In genomic region chr16:7090205-7090604, GRCm38 (mm10) we compare ENCODE assay signal across 29 mouse cellular contexts.
DNase-seq lines count a peak whose midpoint lies in the region; ATAC-seq and TF ChIP-seq lines count a peak whose summit lies in the region.
"Had no signal": no experiment of that assay in that cellular context is flagged by ENCODE, and none has a peak within 500 bp of the region (broad histone marks: within the 10 kb centered on the region; RNA-seq: fewer than 3 reads in every experiment).

No protein-coding gene starts in this region.

- peak overlapping the region; percentile 26; the same call in 1 of the 2 replicates for H3K27ac ChIP-seq in heart, adult 2 months
- peak overlapping the region; percentile 30; the same call in 1 of the 2 replicates for H3K27ac ChIP-seq in lung, embryonic 14.5 days (ENCODE audit: low read depth)
- H3K27ac ChIP-seq in forebrain, postnatal 0 days (ENCODE audit: low read depth, low read length), result no peak overlapping the region
- H3K27ac ChIP-seq: embryonic facial prominence, embryonic 13.5 days; forebrain, embryonic 10.5 days; forebrain, embryonic 15.5 days; heart, embryonic 13.5 days; hindbrain, embryonic 10.5 days; hindbrain, embryonic 15.5 days; kidney, embryonic 15.5 days; limb, embryonic 10.5 days; limb, embryonic 15.5 days; liver, embryonic 14.5 days; midbrain, embryonic 10.5 days; midbrain, embryonic 15.5 days had no signal

- no peak for TF ChIP-seq POLR2A in heart, adult 2 months (IDR thresholded peaks at IDR 0.05; ENCODE audit: insufficient read depth, low read depth, low read length)
- TF ChIP-seq POLR2A in lung, adult 2 months (IDR thresholded peaks at IDR 0.05; ENCODE audit: borderline replicate concordance, extremely low read depth, low read depth, low read length), result no peak

- peaks cover 16% of the 10 kb centered on the region for H3K36me3 ChIP-seq in heart, adult 2 months (ENCODE audit: control insufficient read depth, insufficient read depth, low read length)
- H3K36me3 ChIP-seq in lung, embryonic 14.5 days (ENCODE audit: insufficient read depth), result no peaks in the 10 kb centered on the region
- no peaks in the 10 kb centered on the region for H3K36me3 ChIP-seq in forebrain, postnatal 0 days (ENCODE audit: insufficient read depth)
- H3K36me3 ChIP-seq: embryonic facial prominence, embryonic 13.5 days; forebrain, embryonic 10.5 days; forebrain, embryonic 15.5 days; heart, embryonic 13.5 days; hindbrain, embryonic 10.5 days; hindbrain, embryonic 15.5 days; kidney, embryonic 15.5 days; limb, embryonic 10.5 days; limb, embryonic 15.5 days; midbrain, embryonic 10.5 days; midbrain, embryonic 15.5 days had no signal

- ATAC-seq in lung, embryonic 14.5 days (ENCODE audit: insufficient read depth), result peak; percentile 70; the same call in 1 of the 2 replicates
- no peak for ATAC-seq in forebrain, postnatal 0 days
- ATAC-seq: activated CD4-positive, CD25-positive, alpha-beta regulatory T cell, adult 4 months; forebrain, embryonic 15.5 days; inflammation-experienced regulatory T-cells, adult 6 months; midbrain, embryonic 15.5 days had no signal

- WGBS in heart, adult 2 months, result 64% methylated on average over 6 of the region's 6 CpGs
- WGBS in lung, embryonic 14.5 days, result 47% methylated on average over 6 of the region's 6 CpGs
- 61% methylated on average over 6 of the region's 6 CpGs for WGBS in lung, adult 2 months
- 87% methylated on average over 6 of the region's 6 CpGs for WGBS in forebrain, postnatal 0 days

- no peaks in the 10 kb centered on the region for H3K9me3 ChIP-seq in lung, embryonic 14.5 days (ENCODE audit: low read depth, low read length)
- no peaks in the 10 kb centered on the region for H3K9me3 ChIP-seq in forebrain, postnatal 0 days (ENCODE audit: low read length)
- H3K9me3 ChIP-seq: embryonic facial prominence, embryonic 13.5 days; forebrain, embryonic 10.5 days; forebrain, embryonic 15.5 days; heart, embryonic 13.5 days; hindbrain, embryonic 10.5 days; hindbrain, embryonic 15.5 days; kidney, embryonic 15.5 days; limb, embryonic 10.5 days; limb, embryonic 15.5 days; midbrain, embryonic 10.5 days; midbrain, embryonic 15.5 days had no signal

- intact Hi-C loops in heart, adult 2 months (cut with DNase I), result no loop called here
- intact Hi-C loops in heart, postnatal 25 days (cut with DNase I), result no loop called here

- no peak overlapping the region for H3K4me2 ChIP-seq in lung, embryonic 14.5 days
- no peak overlapping the region for H3K4me2 ChIP-seq in forebrain, postnatal 0 days (ENCODE audit: low read depth)
- H3K4me2 ChIP-seq: embryonic facial prominence, embryonic 13.5 days; forebrain, embryonic 15.5 days; heart, embryonic 13.5 days; hindbrain, embryonic 15.5 days; kidney, embryonic 15.5 days; limb, embryonic 15.5 days; midbrain, embryonic 15.5 days had no signal

- no peak for DNase-seq in heart, adult 2 months
- no peak for DNase-seq in heart, postnatal 25 days (ENCODE audit: low spot score)
- peak; percentile 74 for DNase-seq in lung, embryonic 14.5 days
- DNase-seq in lung, adult 2 months, result no peak
- DNase-seq in lung, postnatal 10 days, result peak; percentile 75
- DNase-seq in forebrain, postnatal 0 days, result no peak
- DNase-seq in B cell, adult 2 months, result no peak
- DNase-seq: adrenal gland, adult 2 months; adrenal gland, postnatal 36 days; cerebellum, adult 18-20 months; cerebellum, postnatal 10 days; kidney, adult 11 months; layer of hippocampus, postnatal 36 days; thymus, adult 2 months; thymus, postnatal 36 days had no signal

- no peak for TF ChIP-seq CTCF in heart, adult 2 months (IDR thresholded peaks at IDR 0.05)
- TF ChIP-seq CTCF in lung, embryonic 14.5 days (IDR thresholded peaks at IDR 0.05; ENCODE audit: low read depth), result no peak
- no peak for TF ChIP-seq CTCF in lung, adult 2 months (IDR thresholded peaks at IDR 0.05; ENCODE audit: insufficient read depth, low read length)
- TF ChIP-seq CTCF in forebrain, postnatal 0 days (IDR thresholded peaks at IDR 0.05; ENCODE audit: low read depth), result no peak

- TF ChIP-seq EP300 in heart, adult 2 months (IDR thresholded peaks at IDR 0.05; ENCODE audit: insufficient read depth, low read depth, low read length), result no peak

- no peaks in the 10 kb centered on the region for H3K79me2 ChIP-seq in heart, adult 2 months (replicated peaks; ENCODE audit: control insufficient read depth, insufficient read depth, low read length)

- H3K9ac ChIP-seq in heart, adult 2 months (ENCODE audit: low read depth, low read length), result no peak overlapping the region
- H3K9ac ChIP-seq in lung, embryonic 14.5 days, result no peak overlapping the region
- H3K9ac ChIP-seq in forebrain, postnatal 0 days, result no peak overlapping the region
- H3K9ac ChIP-seq: embryonic facial prominence, embryonic 13.5 days; forebrain, embryonic 15.5 days; heart, embryonic 13.5 days; hindbrain, embryonic 15.5 days; kidney, embryonic 15.5 days; limb, embryonic 15.5 days; liver, embryonic 14.5 days; midbrain, embryonic 15.5 days had no signal

- H3K27me3 ChIP-seq in heart, adult 2 months (ENCODE audit: control insufficient read depth, insufficient read depth, low read length), result no peaks in the 10 kb centered on the region
- H3K27me3 ChIP-seq in lung, embryonic 14.5 days (ENCODE audit: insufficient read depth, low read length), result no peaks in the 10 kb centered on the region
- H3K27me3 ChIP-seq in forebrain, postnatal 0 days (ENCODE audit: insufficient read depth, low read length), result no peaks in the 10 kb centered on the region
- H3K27me3 ChIP-seq: embryonic facial prominence, embryonic 13.5 days; forebrain, embryonic 15.5 days; heart, embryonic 13.5 days; hindbrain, embryonic 15.5 days; kidney, embryonic 15.5 days; limb, embryonic 15.5 days; midbrain, embryonic 15.5 days had no signal

- peaks cover 7% of the 10 kb centered on the region; the same call in 1 of the 2 replicates for H3K4me1 ChIP-seq in heart, adult 2 months (ENCODE audit: control insufficient read depth, insufficient read depth, low read length)
- H3K4me1 ChIP-seq in lung, embryonic 14.5 days (ENCODE audit: insufficient read depth), result no peaks in the 10 kb centered on the region; the same call in 1 of the 2 replicates
- H3K4me1 ChIP-seq in lung, adult 2 months (ENCODE audit: control insufficient read depth, insufficient read depth, low read length), result no peaks in the 10 kb centered on the region
- H3K4me1 ChIP-seq in forebrain, postnatal 0 days (ENCODE audit: insufficient read depth), result no peaks in the 10 kb centered on the region
- H3K4me1 ChIP-seq: embryonic facial prominence, embryonic 13.5 days; forebrain, embryonic 10.5 days; hindbrain, embryonic 10.5 days; hindbrain, embryonic 15.5 days; limb, embryonic 10.5 days; limb, embryonic 15.5 days; midbrain, embryonic 10.5 days; midbrain, embryonic 15.5 days had no signal

- no peak overlapping the region for H3K4me3 ChIP-seq in heart, adult 2 months
- H3K4me3 ChIP-seq in lung, embryonic 14.5 days (ENCODE audit: low read depth, low read length), result no peak overlapping the region
- H3K4me3 ChIP-seq in lung, adult 2 months (replicated peaks; ENCODE audit: extremely low read depth, low read depth, low read length), result no peak overlapping the region
- no peak overlapping the region for H3K4me3 ChIP-seq in forebrain, postnatal 0 days (ENCODE audit: low read depth, low read length)
- H3K4me3 ChIP-seq: embryonic facial prominence, embryonic 13.5 days; forebrain, embryonic 10.5 days; forebrain, embryonic 15.5 days; heart, embryonic 13.5 days; hindbrain, embryonic 10.5 days; hindbrain, embryonic 15.5 days; kidney, embryonic 15.5 days; limb, embryonic 10.5 days; limb, embryonic 15.5 days; midbrain, embryonic 10.5 days; midbrain, embryonic 15.5 days had no signal

Comparison
In these comparisons a context has a peak if more than half of its experiments do, and no peak if none do; other contexts are left out.
1. DNase-seq: peak in lung, embryonic 14.5 days (single experiment) and lung, postnatal 10 days (single experiment); none in heart, adult 2 months (0 of 2), heart, postnatal 25 days (single experiment), lung, adult 2 months (single experiment), forebrain, postnatal 0 days (single experiment) and B cell, adult 2 months (0 of 2).